Mouse (Mus musculus): Measurements from ENCODE around the gene Stard3nl. TPM values are rescaled to one million over a fixed set of nuclear protein-coding genes. Genes with fewer than 3 reads are reported as not detected.
"Not testable (repeated sequence)": the region's sequence is repeated elsewhere in the genome, so short reads cannot be mapped to it uniquely, and the experiment has no call there.

Stard3nl gene
- polyA plus RNA-seq, 1 experiment from 2014 or later, result 87.8 TPM

- Histone ChIP-seq H3K9me3 (replicated peaks; ENCODE audit: low read length) (no peaks in the 10 kb centered on the region), H3K4me1 (replicated peaks; ENCODE audit: insufficient read depth, low read length) (no peaks in the 10 kb centered on the region), H3K4me2 (ENCODE audit: low read length) (no peak overlapping the region), H3K27me3 (ENCODE audit: insufficient read depth, low read length) (no peaks in the 10 kb centered on the region), H3K4me3 (replicated peaks; ENCODE audit: low read depth, low read length) (no peak overlapping the region), H3K27ac (no peak overlapping the region), H3K9ac (ENCODE audit: low read depth, low read length) (no peak overlapping the region), H3K36me3 (ENCODE audit: insufficient read depth, low read length) (peaks cover 10% of the 10 kb centered on the region; the same call in 1 of the 2 replicates)
- WGBS, result 57% methylated on average over 6 of the region's 6 CpGs
- DNase-seq (ENCODE audit: low spot score) (peak; percentile 29), ATAC-seq (replicated peaks; ENCODE audit: low FRiP score, low read depth) (no peak)
- peak; percentile 65 for TF ChIP-seq CTCF (IDR thresholded peaks at IDR 0.05; ENCODE audit: low read depth)
These were observed 33.2 kb downstream of the Stard3nl start for GRCm38 (mm10) chr13:19362358-19362757.

- Histone ChIP-seq H3K27me3 (ENCODE audit: insufficient read depth, low read length) (no peaks in the 10 kb centered on the region), H3K4me3 (replicated peaks; ENCODE audit: low read depth, low read length) (no peak overlapping the region), H3K36me3 (ENCODE audit: insufficient read depth, low read length) (peaks cover 10% of the 10 kb centered on the region; the same call in 1 of the 2 replicates), H3K9me3 (replicated peaks; ENCODE audit: low read length) (no peaks in the 10 kb centered on the region), H3K4me1 (replicated peaks; ENCODE audit: insufficient read depth, low read length) (no peaks in the 10 kb centered on the region), H3K27ac (no peak overlapping the region), H3K4me2 (ENCODE audit: low read length) (no peak overlapping the region), H3K9ac (ENCODE audit: low read depth, low read length) (no peak overlapping the region)
- no peak for ATAC-seq (replicated peaks; ENCODE audit: low FRiP score, low read depth)
- WGBS, result 56% methylated on average over 5 of the region's 5 CpGs
- DNase-seq (ENCODE audit: low spot score), result no peak
- TF ChIP-seq CTCF (IDR thresholded peaks at IDR 0.05; ENCODE audit: low read depth), result no peak
These were observed 37.6 kb downstream of the Stard3nl start for GRCm38 (mm10) chr13:19358027-19358426.

- DNase-seq (ENCODE audit: low spot score) (no peak), ATAC-seq (replicated peaks; ENCODE audit: low FRiP score, low read depth) (no peak)
- H3K4me3 ChIP-seq (replicated peaks; ENCODE audit: low read depth, low read length), result no peak overlapping the region
- no peak for TF ChIP-seq CTCF (IDR thresholded peaks at IDR 0.05; ENCODE audit: low read depth)
- H3K4me1 ChIP-seq (replicated peaks; ENCODE audit: insufficient read depth, low read length), result no peaks in the 10 kb centered on the region
- no peaks in the 10 kb centered on the region for H3K27me3 ChIP-seq (ENCODE audit: insufficient read depth, low read length)
- H3K4me2 ChIP-seq (ENCODE audit: low read length), result no peak overlapping the region
- 73% methylated on average over 7 of the region's 7 CpGs for WGBS
- no peak overlapping the region for H3K27ac ChIP-seq
- H3K36me3 ChIP-seq (ENCODE audit: insufficient read depth, low read length), result peaks cover 10% of the 10 kb centered on the region; the same call in 1 of the 2 replicates
- no peaks in the 10 kb centered on the region for H3K9me3 ChIP-seq (replicated peaks; ENCODE audit: low read length)
- H3K9ac ChIP-seq (ENCODE audit: low read depth, low read length), result no peak overlapping the region
These were observed 38.3 kb downstream of the Stard3nl start for GRCm38 (mm10) chr13:19357301-19357700.

GRCm38 (mm10) chr13:19356720-19357119, 38.9 kb downstream of the Stard3nl start:
- H3K27me3 ChIP-seq (ENCODE audit: insufficient read depth, low read length), result no peaks in the 10 kb centered on the region
- no peak overlapping the region for H3K9ac ChIP-seq (ENCODE audit: low read depth, low read length)
- DNase-seq (ENCODE audit: low spot score) (no peak), ATAC-seq (replicated peaks; ENCODE audit: low FRiP score, low read depth) (no peak)
- H3K9me3 ChIP-seq (replicated peaks; ENCODE audit: low read length), result no peaks in the 10 kb centered on the region
- no peak overlapping the region for H3K4me3 ChIP-seq (replicated peaks; ENCODE audit: low read depth, low read length)
- H3K4me2 ChIP-seq (ENCODE audit: low read length), result no peak overlapping the region
- H3K27ac ChIP-seq, result no peak overlapping the region
- no peaks in the 10 kb centered on the region for H3K4me1 ChIP-seq (replicated peaks; ENCODE audit: insufficient read depth, low read length)
- peaks cover 10% of the 10 kb centered on the region; the same call in 1 of the 2 replicates for H3K36me3 ChIP-seq (ENCODE audit: insufficient read depth, low read length)
- WGBS, result 79% methylated on average over 5 of the region's 5 CpGs
- no peak for TF ChIP-seq CTCF (IDR thresholded peaks at IDR 0.05; ENCODE audit: low read depth)

- ATAC-seq (replicated peaks; ENCODE audit: low FRiP score, low read depth), result no peak
- no peak overlapping the region for H3K4me3 ChIP-seq (replicated peaks; ENCODE audit: low read depth, low read length)
- peaks cover 10% of the 10 kb centered on the region; the same call in 1 of the 2 replicates for H3K36me3 ChIP-seq (ENCODE audit: insufficient read depth, low read length)
- no peaks in the 10 kb centered on the region for H3K9me3 ChIP-seq (replicated peaks; ENCODE audit: low read length)
- no peak overlapping the region for H3K9ac ChIP-seq (ENCODE audit: low read depth, low read length)
- no peaks in the 10 kb centered on the region for H3K27me3 ChIP-seq (ENCODE audit: insufficient read depth, low read length)
- H3K27ac ChIP-seq, result no peak overlapping the region
- no peak for TF ChIP-seq CTCF (IDR thresholded peaks at IDR 0.05; ENCODE audit: low read depth)
- no peak for DNase-seq (ENCODE audit: low spot score)
- WGBS, result 86% methylated on average over 7 of the region's 7 CpGs
- H3K4me2 ChIP-seq (ENCODE audit: low read length), result no peak overlapping the region
- H3K4me1 ChIP-seq (replicated peaks; ENCODE audit: insufficient read depth, low read length), result no peaks in the 10 kb centered on the region
These were observed 39.5 kb downstream of the Stard3nl start for GRCm38 (mm10) chr13:19356120-19356519.

- Histone ChIP-seq H3K27ac (no peak overlapping the region), H3K27me3 (ENCODE audit: insufficient read depth, low read length) (no peaks in the 10 kb centered on the region), H3K9me3 (replicated peaks; ENCODE audit: low read length) (no peaks in the 10 kb centered on the region), H3K4me2 (ENCODE audit: low read length) (no peak overlapping the region), H3K4me3 (replicated peaks; ENCODE audit: low read depth, low read length) (no peak overlapping the region), H3K4me1 (replicated peaks; ENCODE audit: insufficient read depth, low read length) (no peaks in the 10 kb centered on the region), H3K36me3 (ENCODE audit: insufficient read depth, low read length) (no peaks in the 10 kb centered on the region), H3K9ac (ENCODE audit: low read depth, low read length) (no peak overlapping the region)
- ATAC-seq (replicated peaks; ENCODE audit: low FRiP score, low read depth) (no peak), DNase-seq (ENCODE audit: low spot score) (no peak)
- WGBS, result 88% methylated on average over 3 of the region's 3 CpGs
- no peak for TF ChIP-seq CTCF (IDR thresholded peaks at IDR 0.05; ENCODE audit: low read depth)
These were observed 42.8 kb downstream of the Stard3nl start for GRCm38 (mm10) chr13:19352795-19353194.

GRCm38 (mm10) chr13:19340356-19340755, 55.2 kb downstream of the Stard3nl start:
- ATAC-seq (replicated peaks; ENCODE audit: low FRiP score, low read depth); H3K4me2 ChIP-seq (ENCODE audit: low read length); H3K27ac ChIP-seq; H3K4me3 ChIP-seq (replicated peaks; ENCODE audit: low read depth, low read length); H3K9me3 ChIP-seq (replicated peaks; ENCODE audit: low read length); H3K9ac ChIP-seq (ENCODE audit: low read depth, low read length); H3K36me3 ChIP-seq (ENCODE audit: insufficient read depth, low read length); DNase-seq (ENCODE audit: low spot score); H3K27me3 ChIP-seq (ENCODE audit: insufficient read depth, low read length); H3K4me1 ChIP-seq (replicated peaks; ENCODE audit: insufficient read depth, low read length): not testable (repeated sequence)
- WGBS, result 88% methylated on average over 1 of the region's 1 CpGs

- DNase-seq (ENCODE audit: low spot score); H3K36me3 ChIP-seq (ENCODE audit: insufficient read depth, low read length); H3K4me1 ChIP-seq (replicated peaks; ENCODE audit: insufficient read depth, low read length); H3K4me3 ChIP-seq (replicated peaks; ENCODE audit: low read depth, low read length); ATAC-seq (replicated peaks; ENCODE audit: low FRiP score, low read depth); H3K9me3 ChIP-seq (replicated peaks; ENCODE audit: low read length); H3K27me3 ChIP-seq (ENCODE audit: insufficient read depth, low read length); H3K27ac ChIP-seq; H3K9ac ChIP-seq (ENCODE audit: low read depth, low read length); H3K4me2 ChIP-seq (ENCODE audit: low read length): not testable (repeated sequence)
- WGBS, result 95% methylated on average over 1 of the region's 1 CpGs
These were observed 59.3 kb downstream of the Stard3nl start for GRCm38 (mm10) chr13:19336310-19336709.

Measured in kidney, postnatal 0 days (tissue).